Mouse (Mus musculus): Measurements from ENCODE around the gene D10Jhu81e.
"Not testable (repeated sequence)": the region's sequence is repeated elsewhere in the genome, so short reads cannot be mapped to it uniquely, and the experiment has no call there.

D10Jhu81e gene

GRCm38 (mm10) chr10:78169281-78170042 lies at the start of gene D10Jhu81e:
Gene D10Jhu81e, minus strand, starts transcription at chr10:78169782.
- DNase-seq = peak; percentile 100

GRCm38 (mm10) chr10:78218576-78218975 lies 49.0 kb upstream of the D10Jhu81e start:
- no peak for DNase-seq

- DNase-seq = peak; percentile 93
Observed at GRCm38 (mm10) chr10:78216376-78217083, 46.9 kb upstream of the D10Jhu81e start.

GRCm38 (mm10) chr10:78214371-78214770 lies 44.8 kb upstream of the D10Jhu81e start:
- no peak for DNase-seq

- DNase-seq = peak; percentile 34
Observed at GRCm38 (mm10) chr10:78211311-78211710, 41.7 kb upstream of the D10Jhu81e start.

- no peak for DNase-seq
Observed at GRCm38 (mm10) chr10:78201182-78201581, 31.6 kb upstream of the D10Jhu81e start.

- DNase-seq = no peak
Observed at GRCm38 (mm10) chr10:78192933-78193332, 23.4 kb upstream of the D10Jhu81e start.

GRCm38 (mm10) chr10:78186076-78186475 lies 16.5 kb upstream of the D10Jhu81e start:
- not testable (repeated sequence) for DNase-seq

- no peak for DNase-seq
Observed at GRCm38 (mm10) chr10:78185381-78185725, 15.8 kb upstream of the D10Jhu81e start.

- peak; percentile 93 for DNase-seq
Observed at GRCm38 (mm10) chr10:78184531-78185380, 15.2 kb upstream of the D10Jhu81e start, which contains the start of gene Pwp2. Gene Pwp2, minus strand, starts transcription at chr10:78185149.

GRCm38 (mm10) chr10:78183577-78183976 lies 14.0 kb upstream of the D10Jhu81e start:
- no peak for DNase-seq

- DNase-seq = no peak
Observed at GRCm38 (mm10) chr10:78182321-78182720, 12.7 kb upstream of the D10Jhu81e start.

GRCm38 (mm10) chr10:78174474-78174873 lies 4.9 kb upstream of the D10Jhu81e start:
- no peak for DNase-seq

- no peak for DNase-seq
Observed at GRCm38 (mm10) chr10:78171581-78171980, 2.0 kb upstream of the D10Jhu81e start.

- no peak for DNase-seq
Observed at GRCm38 (mm10) chr10:78171057-78171456, 1.5 kb upstream of the D10Jhu81e start.

GRCm38 (mm10) chr10:78170445-78170844 lies 863 bp upstream of the D10Jhu81e start:
- no peak for DNase-seq

GRCm38 (mm10) chr10:78168792-78169191 lies 790 bp downstream of the D10Jhu81e start:
- DNase-seq = no peak

GRCm38 (mm10) chr10:78167775-78168174 lies 1.8 kb downstream of the D10Jhu81e start:
- no peak for DNase-seq

- no peak for DNase-seq
Observed at GRCm38 (mm10) chr10:78167333-78167732, 2.2 kb downstream of the D10Jhu81e start.

GRCm38 (mm10) chr10:78165256-78166005 lies 4.2 kb downstream of the D10Jhu81e start:
- DNase-seq = no peak

- no peak for DNase-seq
Observed at GRCm38 (mm10) chr10:78164786-78165185, 4.8 kb downstream of the D10Jhu81e start.

GRCm38 (mm10) chr10:78163923-78164322 lies 5.7 kb downstream of the D10Jhu81e start:
- DNase-seq = peak; percentile 51

Data from liver (tissue).